Mouse (Mus musculus) ZHBTc4 (cell line): ENCODE measurements at regions not wholly inside any gene's neighbourhood (a gene's known extent, or its start where the extent isn't known, plus 50 kb on each side); places are given as distances from the start of the nearest gene placed in this dataset.

Experiments used
- DNase-seq: peaks from one replicate; pipeline ENCODE4 v3.0.0-alpha.2; 2011; ENCODE audit warnings: low read depth, low spot score

GRCm38 (mm10) chr17:47177671-47178246 is 167.4 kb upstream of the Ubr2 start:
- no peak for DNase-seq

GRCm38 (mm10) chr17:47176328-47176727 is 166.0 kb upstream of the Ubr2 start:
- no peak for DNase-seq

GRCm38 (mm10) chr17:47174748-47175215 is 164.4 kb upstream of the Ubr2 start:
- peak; percentile 87 for DNase-seq

- peak; percentile 51 for DNase-seq
These were observed 161.4 kb upstream of the Ubr2 start for GRCm38 (mm10) chr17:47171801-47172200.

GRCm38 (mm10) chr17:47170978-47171593 is 160.7 kb upstream of the Ubr2 start:
- DNase-seq = no peak

GRCm38 (mm10) chr17:47168105-47168504 is 157.7 kb upstream of the Ubr2 start:
- DNase-seq = no peak

GRCm38 (mm10) chr17:47163677-47164340 is 153.5 kb upstream of the Ubr2 start:
- DNase-seq = no peak

- DNase-seq = no peak
These were observed 152.1 kb upstream of the Ubr2 start for GRCm38 (mm10) chr17:47162459-47162858.

GRCm38 (mm10) chr17:47156237-47156636 is 145.9 kb upstream of the Ubr2 start:
- DNase-seq = no peak

- no peak for DNase-seq
These were observed 141.4 kb upstream of the Ubr2 start for GRCm38 (mm10) chr17:47151557-47152278.

- DNase-seq = no peak
These were observed 140.8 kb upstream of the Ubr2 start for GRCm38 (mm10) chr17:47151193-47151556.

GRCm38 (mm10) chr17:47150636-47151035 is 140.3 kb upstream of the Ubr2 start:
- no peak for DNase-seq

GRCm38 (mm10) chr17:47149662-47150061 is 139.3 kb upstream of the Ubr2 start:
- no peak for DNase-seq

GRCm38 (mm10) chr17:47149158-47149557 is 138.8 kb upstream of the Ubr2 start:
- no peak for DNase-seq

GRCm38 (mm10) chr17:47146640-47147039 is 136.3 kb upstream of the Ubr2 start:
- peak; percentile 66 for DNase-seq

- DNase-seq = peak; percentile 53
These were observed 135.2 kb upstream of the Ubr2 start for GRCm38 (mm10) chr17:47145590-47145989.

GRCm38 (mm10) chr17:47144996-47145395 is 134.6 kb upstream of the Ubr2 start:
- no peak for DNase-seq

- DNase-seq = no peak
These were observed 134.1 kb upstream of the Ubr2 start for GRCm38 (mm10) chr17:47144460-47144859.

- no peak for DNase-seq
These were observed 133.5 kb upstream of the Ubr2 start for GRCm38 (mm10) chr17:47143898-47144297.

GRCm38 (mm10) chr17:47142885-47143284 is 132.5 kb upstream of the Ubr2 start:
- no peak for DNase-seq

GRCm38 (mm10) chr17:47142276-47142675 is 131.9 kb upstream of the Ubr2 start:
- DNase-seq = no peak

GRCm38 (mm10) chr17:47141843-47142215 is 131.5 kb upstream of the Ubr2 start:
- peak; percentile 34 for DNase-seq
